Mouse (Mus musculus): Measurements from ENCODE around the gene Rab3d.

Rab3d gene

GRCm38 (mm10) chr9:21918035-21918592, at the start of gene Rab3d:
Rab3d (minus strand) TSS chr9:21918192.
- peak; percentile 96 for DNase-seq (ENCODE audit: low read depth, low spot score)

GRCm38 (mm10) chr9:21963417-21963816, 45.4 kb upstream of the Rab3d start, which contains the start of gene Epor:
Epor (minus strand) TSS chr9:21963506.
- DNase-seq (ENCODE audit: low read depth, low spot score): no peak

GRCm38 (mm10) chr9:21962416-21963059, 44.5 kb upstream of the Rab3d start:
- DNase-seq (ENCODE audit: low read depth, low spot score): peak; percentile 77

- no peak for DNase-seq (ENCODE audit: low read depth, low spot score)
Observed at GRCm38 (mm10) chr9:21962010-21962409, 44.0 kb upstream of the Rab3d start.

- peak; percentile 34 for DNase-seq (ENCODE audit: low read depth, low spot score)
Observed at GRCm38 (mm10) chr9:21961366-21961980, 43.5 kb upstream of the Rab3d start.

GRCm38 (mm10) chr9:21960558-21961208, 42.7 kb upstream of the Rab3d start:
- DNase-seq (ENCODE audit: low read depth, low spot score): no peak

- no peak for DNase-seq (ENCODE audit: low read depth, low spot score)
Observed at GRCm38 (mm10) chr9:21960135-21960534, 42.1 kb upstream of the Rab3d start.

- DNase-seq (ENCODE audit: low read depth, low spot score): no peak
Observed at GRCm38 (mm10) chr9:21959244-21959643, 41.3 kb upstream of the Rab3d start.

- DNase-seq (ENCODE audit: low read depth, low spot score): no peak
Observed at GRCm38 (mm10) chr9:21958372-21958771, 40.4 kb upstream of the Rab3d start.

- DNase-seq (ENCODE audit: low read depth, low spot score): peak; percentile 99
Observed at GRCm38 (mm10) chr9:21955570-21956281, 37.7 kb upstream of the Rab3d start, which contains the start of gene Swsap1. Swsap1 (plus strand) TSS chr9:21955755.

- DNase-seq (ENCODE audit: low read depth, low spot score): no peak
Observed at GRCm38 (mm10) chr9:21955225-21955569, 37.2 kb upstream of the Rab3d start.

GRCm38 (mm10) chr9:21954635-21955034, 36.6 kb upstream of the Rab3d start:
- DNase-seq (ENCODE audit: low read depth, low spot score): no peak

- DNase-seq (ENCODE audit: low read depth, low spot score): no peak
Observed at GRCm38 (mm10) chr9:21953600-21953999, 35.6 kb upstream of the Rab3d start.

GRCm38 (mm10) chr9:21951977-21952376, 34.0 kb upstream of the Rab3d start:
- peak; percentile 43 for DNase-seq (ENCODE audit: low read depth, low spot score)

GRCm38 (mm10) chr9:21950322-21950721, 32.3 kb upstream of the Rab3d start:
- DNase-seq (ENCODE audit: low read depth, low spot score): peak; percentile 73

GRCm38 (mm10) chr9:21948790-21949189, 30.8 kb upstream of the Rab3d start:
- no peak for DNase-seq (ENCODE audit: low read depth, low spot score)

GRCm38 (mm10) chr9:21948146-21948545, 30.2 kb upstream of the Rab3d start:
- DNase-seq (ENCODE audit: low read depth, low spot score): no peak

- DNase-seq (ENCODE audit: low read depth, low spot score): no peak
Observed at GRCm38 (mm10) chr9:21947540-21948130, 29.6 kb upstream of the Rab3d start.

GRCm38 (mm10) chr9:21944267-21944666, 26.3 kb upstream of the Rab3d start:
- DNase-seq (ENCODE audit: low read depth, low spot score): peak; percentile 33

- DNase-seq (ENCODE audit: low read depth, low spot score): no peak
Observed at GRCm38 (mm10) chr9:21943638-21944037, 25.6 kb upstream of the Rab3d start.

GRCm38 (mm10) chr9:21943046-21943445, 25.1 kb upstream of the Rab3d start:
- no peak for DNase-seq (ENCODE audit: low read depth, low spot score)

All from CD4-positive, CD25-positive, alpha-beta regulatory T cell, adult 2 months (primary cell).